Mouse (Mus musculus): Measurements from ENCODE around the gene Mycbpap. TPM values are rescaled to one million over a fixed set of nuclear protein-coding genes. Genes with fewer than 3 reads are reported as not detected.

Gene Mycbpap
- polyA plus RNA-seq, 1 experiment from 2014 or later = 9.1 TPM

DNA sequence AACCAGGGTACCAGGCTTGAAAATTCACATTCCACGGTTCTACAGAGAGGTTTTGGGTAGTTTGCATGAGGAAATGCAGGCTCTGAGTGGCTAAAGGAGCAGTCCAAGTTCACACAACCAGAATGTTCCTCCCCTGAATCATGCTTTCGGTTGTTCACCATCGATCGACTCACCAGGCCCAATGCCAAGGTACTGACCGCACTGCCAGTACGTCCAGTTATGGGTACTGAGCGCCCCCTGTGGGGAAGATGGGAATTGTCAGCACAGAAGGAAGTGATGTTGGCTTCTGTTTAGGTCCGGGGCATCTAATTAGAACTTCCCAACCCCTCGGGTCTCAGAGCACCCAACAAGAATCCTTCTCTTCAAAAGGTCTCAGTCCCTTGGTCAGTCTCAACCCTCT, 22.4 kb upstream of the Mycbpap start:
- no peaks in the 10 kb centered on the region for H3K27me3 ChIP-seq (ENCODE audit: control insufficient read depth, insufficient read depth, low read length)
- no peaks in the 10 kb centered on the region for H3K36me3 ChIP-seq (ENCODE audit: control insufficient read depth, insufficient read depth, low read length)
- H3K4me1 ChIP-seq (ENCODE audit: control insufficient read depth, insufficient read depth, low read length) = peaks cover 2% of the 10 kb centered on the region; the same call in 1 of the 2 replicates
- no peaks in the 10 kb centered on the region for H3K9me3 ChIP-seq (replicated peaks; ENCODE audit: control insufficient read depth, low read length)
- H3K4me2 ChIP-seq = peak overlapping the region; percentile 53
- WGBS (ENCODE audit: insufficient replicate concordance) = 35% methylated on average over 9 of the region's 9 CpGs
- 0 out of 2 replicates have a peak overlapping the region, but pooled peaks have one; percentile 8 for H3K4me3 ChIP-seq (ENCODE audit: low read depth, low read length)
- no peak overlapping the region for H3K9ac ChIP-seq (ENCODE audit: low read depth, low read length)
- no peak for ATAC-seq (replicated peaks; ENCODE audit: insufficient number of reproducible peaks, low FRiP score, low TSS enrichment)
- no peak overlapping the region for H3K27ac ChIP-seq (ENCODE audit: low read depth, low read length)

DNA sequence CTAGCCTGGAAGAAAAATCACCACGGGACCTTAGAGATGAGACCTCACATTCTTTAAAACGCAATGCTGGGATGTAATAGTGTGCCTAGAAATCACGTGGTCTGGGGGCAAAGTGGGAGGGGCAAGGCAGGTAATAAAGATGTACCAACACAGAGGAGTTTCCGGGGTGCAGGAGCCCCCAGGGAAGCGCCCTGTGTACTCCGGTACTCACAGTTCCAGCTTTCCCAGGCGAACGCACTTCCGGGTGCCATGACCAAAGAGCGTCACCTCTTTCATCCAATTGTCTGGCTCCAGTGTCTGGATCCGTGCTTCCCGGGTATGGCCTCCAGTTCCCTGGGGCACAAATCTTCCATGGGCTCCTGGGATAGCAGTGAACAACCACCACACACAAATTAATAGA, 21.8 kb upstream of the Mycbpap start:
- no peak overlapping the region for H3K27ac ChIP-seq (ENCODE audit: low read depth, low read length)
- H3K4me1 ChIP-seq (ENCODE audit: control insufficient read depth, insufficient read depth, low read length) = peaks cover 2% of the 10 kb centered on the region; the same call in 1 of the 2 replicates
- WGBS (ENCODE audit: insufficient replicate concordance) = 87% methylated on average over 12 of the region's 12 CpGs
- ATAC-seq (replicated peaks; ENCODE audit: insufficient number of reproducible peaks, low FRiP score, low TSS enrichment) = no peak
- H3K4me2 ChIP-seq = no peak overlapping the region
- no peaks in the 10 kb centered on the region for H3K27me3 ChIP-seq (ENCODE audit: control insufficient read depth, insufficient read depth, low read length)
- H3K9me3 ChIP-seq (replicated peaks; ENCODE audit: control insufficient read depth, low read length) = no peaks in the 10 kb centered on the region
- H3K36me3 ChIP-seq (ENCODE audit: control insufficient read depth, insufficient read depth, low read length) = no peaks in the 10 kb centered on the region
- H3K9ac ChIP-seq (ENCODE audit: low read depth, low read length) = no peak overlapping the region
- H3K4me3 ChIP-seq (ENCODE audit: low read depth, low read length) = no peak overlapping the region

DNA sequence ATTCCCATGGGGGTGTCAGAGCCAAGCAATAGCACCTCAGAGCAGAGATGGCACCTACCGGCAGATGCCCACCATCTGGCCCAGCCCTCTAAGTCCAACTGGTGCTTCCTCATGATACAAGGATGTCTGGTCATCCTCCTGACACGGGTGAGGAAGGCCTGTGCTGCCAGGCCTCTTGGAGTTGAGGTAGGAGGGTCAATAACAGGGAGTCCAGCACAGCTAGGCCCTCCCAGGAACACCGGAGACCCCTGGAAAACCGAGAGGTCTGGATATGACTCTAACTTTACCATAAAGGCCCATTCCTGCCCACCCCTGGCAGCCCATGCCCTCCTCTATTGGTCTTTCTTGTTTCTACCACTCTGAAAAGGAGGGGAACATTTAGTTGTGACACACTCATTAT, 20.9 kb upstream of the Mycbpap start:
- Histone ChIP-seq H3K4me2 (no peak overlapping the region), H3K4me1 (ENCODE audit: control insufficient read depth, insufficient read depth, low read length) (peaks cover 2% of the 10 kb centered on the region; the same call in 1 of the 2 replicates), H3K27me3 (ENCODE audit: control insufficient read depth, insufficient read depth, low read length) (no peaks in the 10 kb centered on the region), H3K36me3 (ENCODE audit: control insufficient read depth, insufficient read depth, low read length) (no peaks in the 10 kb centered on the region), H3K27ac (ENCODE audit: low read depth, low read length) (no peak overlapping the region), H3K9ac (ENCODE audit: low read depth, low read length) (no peak overlapping the region), H3K4me3 (ENCODE audit: low read depth, low read length) (no peak overlapping the region), H3K9me3 (replicated peaks; ENCODE audit: control insufficient read depth, low read length) (no peaks in the 10 kb centered on the region)
- no peak for ATAC-seq (replicated peaks; ENCODE audit: insufficient number of reproducible peaks, low FRiP score, low TSS enrichment)
- WGBS (ENCODE audit: insufficient replicate concordance) = 84% methylated on average over 4 of the region's 4 CpGs

DNA sequence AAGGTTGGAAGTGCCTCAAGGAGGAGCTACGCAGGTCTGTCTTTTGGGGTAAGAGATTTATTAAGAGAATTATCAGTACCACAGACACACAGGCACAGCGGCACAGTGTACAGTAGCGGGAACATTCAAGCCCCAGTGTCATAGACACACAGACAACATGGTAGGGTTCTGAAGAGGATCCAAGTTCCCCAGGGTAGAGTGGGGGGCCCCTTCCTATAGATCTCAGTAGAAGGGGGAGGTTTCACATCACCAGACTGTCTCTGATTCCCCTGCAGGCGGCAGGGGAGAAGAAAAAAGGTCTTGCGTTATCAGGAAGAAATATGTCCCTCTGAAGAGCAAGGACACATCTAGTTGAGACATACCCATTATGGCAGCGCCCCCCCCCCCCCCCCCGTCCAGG, 18.2 kb upstream of the Mycbpap start:
- Histone ChIP-seq H3K4me3 (ENCODE audit: low read depth, low read length) (no peak overlapping the region), H3K27ac (ENCODE audit: low read depth, low read length) (no peak overlapping the region), H3K4me2 (no peak overlapping the region), H3K4me1 (ENCODE audit: control insufficient read depth, insufficient read depth, low read length) (0 out of 2 replicates have a peak, but pooled peaks cover under 1% of the 10 kb centered on the region), H3K27me3 (ENCODE audit: control insufficient read depth, insufficient read depth, low read length) (no peaks in the 10 kb centered on the region), H3K9me3 (replicated peaks; ENCODE audit: control insufficient read depth, low read length) (no peaks in the 10 kb centered on the region), H3K9ac (ENCODE audit: low read depth, low read length) (no peak overlapping the region), H3K36me3 (ENCODE audit: control insufficient read depth, insufficient read depth, low read length) (no peaks in the 10 kb centered on the region)
- no peak for ATAC-seq (replicated peaks; ENCODE audit: insufficient number of reproducible peaks, low FRiP score, low TSS enrichment)
- 79% methylated on average over 7 of the region's 7 CpGs for WGBS (ENCODE audit: insufficient replicate concordance)

DNA sequence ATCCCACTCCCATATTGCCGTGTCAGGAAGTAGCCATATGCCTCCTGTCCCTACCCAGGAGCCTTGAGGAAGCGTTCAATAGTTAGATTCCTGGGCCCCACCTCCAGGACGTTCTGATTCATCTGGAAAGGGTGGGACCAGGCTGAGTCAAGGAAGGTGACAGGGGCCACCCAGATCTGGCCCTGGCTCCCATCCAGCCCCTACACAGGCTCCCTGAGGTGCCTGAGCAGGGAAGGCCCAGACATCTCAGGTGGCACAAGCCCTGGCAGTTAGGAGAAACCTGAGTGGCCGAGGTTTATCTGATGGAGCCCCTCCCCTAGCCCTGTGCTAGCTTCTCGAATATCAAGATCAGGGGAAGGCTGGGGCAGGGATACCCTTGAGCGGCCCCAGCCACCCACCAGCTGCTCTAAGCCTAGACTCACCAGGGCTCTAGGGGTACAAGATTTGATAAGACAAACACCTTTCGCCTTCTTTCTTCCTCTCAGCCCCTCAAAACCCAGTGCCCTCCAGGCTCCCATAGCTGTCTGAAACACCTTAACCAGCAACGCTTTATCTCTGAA, 17.3 kb upstream of the Mycbpap start:
- Histone ChIP-seq H3K4me1 (ENCODE audit: control insufficient read depth, insufficient read depth, low read length) (no peaks in the 10 kb centered on the region), H3K4me3 (ENCODE audit: low read depth, low read length) (no peak overlapping the region), H3K9ac (ENCODE audit: low read depth, low read length) (no peak overlapping the region), H3K4me2 (no peak overlapping the region), H3K27ac (ENCODE audit: low read depth, low read length) (no peak overlapping the region), H3K9me3 (replicated peaks; ENCODE audit: control insufficient read depth, low read length) (no peaks in the 10 kb centered on the region), H3K36me3 (ENCODE audit: control insufficient read depth, insufficient read depth, low read length) (no peaks in the 10 kb centered on the region), H3K27me3 (ENCODE audit: control insufficient read depth, insufficient read depth, low read length) (no peaks in the 10 kb centered on the region)
- ATAC-seq (replicated peaks; ENCODE audit: insufficient number of reproducible peaks, low FRiP score, low TSS enrichment) = no peak
- 47% methylated on average over 8 of the region's 8 CpGs for WGBS (ENCODE audit: insufficient replicate concordance)

DNA sequence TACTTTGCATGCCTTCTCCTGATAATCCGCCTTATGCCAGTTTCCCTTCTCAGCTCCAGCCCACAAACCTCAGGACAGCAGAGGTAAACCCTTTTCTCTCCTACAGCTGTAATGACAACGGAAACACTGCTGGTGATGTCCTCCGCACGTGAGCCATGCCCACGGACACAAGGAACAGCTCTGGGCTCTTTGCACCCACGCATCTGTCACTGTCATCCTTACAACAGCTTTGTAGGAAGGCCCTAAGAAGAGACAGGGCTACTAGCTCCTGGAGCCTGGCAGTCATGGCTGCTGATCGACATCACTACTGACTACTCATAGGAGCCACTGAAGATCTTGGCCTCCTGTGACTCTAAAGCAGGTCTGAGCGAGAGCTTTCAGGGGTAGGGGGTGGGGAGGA, 11.6 kb upstream of the Mycbpap start:
- no peak for ATAC-seq (replicated peaks; ENCODE audit: insufficient number of reproducible peaks, low FRiP score, low TSS enrichment)
- H3K9ac ChIP-seq (ENCODE audit: low read depth, low read length) = no peak overlapping the region
- WGBS (ENCODE audit: insufficient replicate concordance) = 72% methylated on average over 8 of the region's 8 CpGs

DNA sequence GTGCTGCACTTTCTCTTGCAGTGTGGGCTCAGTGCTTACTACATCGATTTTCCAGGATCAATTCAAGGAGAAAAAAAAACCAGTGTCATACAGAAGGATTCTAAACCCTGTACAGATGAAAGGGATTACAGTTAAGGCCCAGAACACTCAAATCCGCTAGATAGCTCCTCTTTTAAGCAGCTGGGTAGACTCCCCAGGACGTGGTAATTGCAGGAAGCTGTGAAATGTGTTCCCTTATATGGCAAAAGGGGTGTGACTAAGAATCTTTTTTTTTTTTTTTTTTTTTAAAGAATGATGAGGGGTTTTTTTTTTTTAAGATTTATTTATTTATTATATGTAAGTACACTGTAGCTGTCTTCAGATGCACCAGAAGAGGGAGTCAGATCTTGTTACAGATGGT, 7.3 kb upstream of the Mycbpap start:
- ATAC-seq (replicated peaks; ENCODE audit: insufficient number of reproducible peaks, low FRiP score, low TSS enrichment) = no peak
- Histone ChIP-seq H3K9ac (ENCODE audit: low read depth, low read length) (no peak overlapping the region), H3K4me1 (ENCODE audit: control insufficient read depth, insufficient read depth, low read length) (peaks cover 4% of the 10 kb centered on the region; the same call in 1 of the 2 replicates), H3K36me3 (ENCODE audit: control insufficient read depth, insufficient read depth, low read length) (no peaks in the 10 kb centered on the region), H3K4me2 (no peak overlapping the region), H3K9me3 (replicated peaks; ENCODE audit: control insufficient read depth, low read length) (no peaks in the 10 kb centered on the region), H3K27me3 (ENCODE audit: control insufficient read depth, insufficient read depth, low read length) (no peaks in the 10 kb centered on the region), H3K4me3 (ENCODE audit: low read depth, low read length) (no peak overlapping the region), H3K27ac (ENCODE audit: low read depth, low read length) (no peak overlapping the region)
- WGBS (ENCODE audit: insufficient replicate concordance) = 50% methylated on average over 3 of the region's 3 CpGs

More for the DNA sequence above, 11.6 kb upstream of the Mycbpap start:
- H3K4me3 ChIP-seq (ENCODE audit: low read depth, low read length) = no peak overlapping the region
- H3K27me3 ChIP-seq (ENCODE audit: control insufficient read depth, insufficient read depth, low read length) = no peaks in the 10 kb centered on the region
- no peak overlapping the region for H3K27ac ChIP-seq (ENCODE audit: low read depth, low read length)
- H3K4me2 ChIP-seq = no peak overlapping the region
- no peaks in the 10 kb centered on the region for H3K4me1 ChIP-seq (ENCODE audit: control insufficient read depth, insufficient read depth, low read length)
- H3K9me3 ChIP-seq (replicated peaks; ENCODE audit: control insufficient read depth, low read length) = no peaks in the 10 kb centered on the region
- H3K36me3 ChIP-seq (ENCODE audit: control insufficient read depth, insufficient read depth, low read length) = no peaks in the 10 kb centered on the region

DNA sequence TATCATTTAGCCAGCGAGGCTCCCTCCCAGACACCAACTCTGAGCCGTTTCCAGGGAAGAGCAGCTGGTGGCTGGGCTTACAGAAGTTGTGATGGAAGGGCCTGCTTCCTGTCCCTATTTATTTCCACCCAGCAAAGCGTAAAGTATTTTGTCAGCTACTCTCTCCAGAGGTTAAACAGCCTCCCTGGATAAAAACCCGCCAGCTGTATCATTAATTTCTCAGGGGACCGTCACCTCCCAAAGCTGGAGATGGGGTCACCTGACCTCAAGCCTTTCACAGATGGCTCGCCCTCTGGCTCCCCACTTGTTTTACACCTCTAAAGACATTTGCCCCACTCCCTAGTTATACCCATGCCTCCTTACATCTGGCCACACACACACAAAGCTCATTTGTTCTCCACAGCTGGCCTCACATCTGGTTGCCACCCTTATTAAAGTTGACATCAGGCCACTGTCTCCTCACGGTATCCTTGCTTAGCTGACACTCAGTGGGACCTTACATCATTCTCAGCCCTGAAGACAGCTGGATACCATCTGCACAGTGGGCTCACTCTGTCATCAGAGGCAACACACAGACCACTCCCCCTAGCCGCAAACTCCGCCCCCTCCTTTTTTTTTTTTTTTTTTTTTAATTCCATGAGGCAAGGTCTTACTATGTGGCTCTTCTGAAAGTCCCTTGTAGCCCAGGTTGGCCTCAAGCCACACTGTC, 4.8 kb upstream of the Mycbpap start:
- H3K27ac ChIP-seq (ENCODE audit: low read depth, low read length) = no peak overlapping the region
- ATAC-seq (replicated peaks; ENCODE audit: insufficient number of reproducible peaks, low FRiP score, low TSS enrichment) = no peak

DNA sequence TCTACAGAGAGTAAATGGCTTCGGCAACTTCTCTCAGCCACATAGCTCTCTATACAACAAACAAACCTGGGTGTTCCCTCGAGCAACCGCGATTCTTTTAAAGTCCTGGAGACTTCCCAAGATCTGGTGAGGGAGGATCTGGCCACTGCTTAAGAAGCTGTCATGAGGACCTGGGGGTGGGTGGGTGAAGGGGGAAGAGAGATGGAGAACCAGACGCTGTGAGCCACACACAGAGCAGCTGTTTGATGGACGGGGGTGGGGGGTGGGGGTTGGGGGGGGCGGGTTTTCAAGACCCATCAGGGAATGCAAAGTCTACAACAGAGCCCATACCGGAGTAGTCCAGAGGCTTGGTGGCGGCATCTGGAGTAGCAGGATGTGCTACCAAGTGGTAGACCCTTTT, 8.1 kb downstream of the Mycbpap start:
- WGBS (ENCODE audit: insufficient replicate concordance) = 52% methylated on average over 8 of the region's 9 CpGs
- ATAC-seq (replicated peaks; ENCODE audit: insufficient number of reproducible peaks, low FRiP score, low TSS enrichment) = no peak

More for the DNA sequence above, 4.8 kb upstream of the Mycbpap start:
- H3K4me1 ChIP-seq (ENCODE audit: control insufficient read depth, insufficient read depth, low read length) = peaks cover 18% of the 10 kb centered on the region
- no peak overlapping the region for H3K9ac ChIP-seq (ENCODE audit: low read depth, low read length)
- no peak overlapping the region for H3K4me3 ChIP-seq (ENCODE audit: low read depth, low read length)
- H3K27me3 ChIP-seq (ENCODE audit: control insufficient read depth, insufficient read depth, low read length) = no peaks in the 10 kb centered on the region
- WGBS (ENCODE audit: insufficient replicate concordance) = 59% methylated on average over 9 of the region's 9 CpGs
- no peaks in the 10 kb centered on the region for H3K9me3 ChIP-seq (replicated peaks; ENCODE audit: control insufficient read depth, low read length)
- H3K4me2 ChIP-seq = no peak overlapping the region
- no peaks in the 10 kb centered on the region for H3K36me3 ChIP-seq (ENCODE audit: control insufficient read depth, insufficient read depth, low read length)

More for the DNA sequence above, 8.1 kb downstream of the Mycbpap start:
- Histone ChIP-seq H3K36me3 (ENCODE audit: control insufficient read depth, insufficient read depth, low read length) (no peaks in the 10 kb centered on the region), H3K4me1 (ENCODE audit: control insufficient read depth, insufficient read depth, low read length) (no peaks in the 10 kb centered on the region), H3K27me3 (ENCODE audit: control insufficient read depth, insufficient read depth, low read length) (no peaks in the 10 kb centered on the region), H3K9me3 (replicated peaks; ENCODE audit: control insufficient read depth, low read length) (no peaks in the 10 kb centered on the region), H3K27ac (ENCODE audit: low read depth, low read length) (no peak overlapping the region), H3K4me3 (ENCODE audit: low read depth, low read length) (no peak overlapping the region), H3K4me2 (no peak overlapping the region), H3K9ac (ENCODE audit: low read depth, low read length) (no peak overlapping the region)
